Mouse (Mus musculus) small intestine, adult 2 months (tissue): Measurements from ENCODE around the gene Rngtt. TPM values are rescaled to one million over a fixed set of nuclear protein-coding genes. Genes with fewer than 3 reads are reported as not detected.

ENCODE experiments used
- H3K27ac ChIP-seq: fragments of 200-500 bp; 2 replicates; pipeline ENCODE4 v1.5.1; 2012; ENCODE audit warnings: low read depth, low read length, control low read depth, inconsistent platforms; ENCODE audit not compliant: insufficient read depth
- H3K27me3 ChIP-seq: fragments of 200-500 bp; 2 replicates; pipeline ENCODE4 v1.6.1; 2012; ENCODE audit warnings: mild to moderate bottlenecking, moderate library complexity, low read length, inconsistent platforms; ENCODE audit not compliant: control insufficient read depth, insufficient read depth
- H3K36me3 ChIP-seq: fragments of 200-500 bp; 2 replicates; pipeline ENCODE4 v1.6.1; 2012; ENCODE audit warnings: mild to moderate bottlenecking, low read length, control low read depth, inconsistent platforms; ENCODE audit not compliant: control insufficient read depth, insufficient read depth
- H3K4me1 ChIP-seq: fragments of 200-500 bp; 2 replicates; pipeline ENCODE4 v1.6.1; 2012; ENCODE audit warnings: low read length, inconsistent platforms, mixed read lengths; ENCODE audit not compliant: control insufficient read depth, insufficient read depth, insufficient read length
- H3K4me3 ChIP-seq: fragments of 200-500 bp; 2 replicates; pipeline ENCODE4 v1.5.1; 2012; ENCODE audit warnings: low read depth, mild to moderate bottlenecking, control low read depth, inconsistent platforms, low read length, moderate library complexity
- CTCF ChIP-seq: fragments of 200-500 bp; IDR thresholded peaks from 2 replicates; pipeline ENCODE4 v1.5.1; 2012; ENCODE audit warnings: low read depth, mild to moderate bottlenecking, control low read depth, inconsistent platforms, low read length, moderate library complexity, mixed read lengths; ENCODE audit not compliant: insufficient replicate concordance, insufficient read length; ENCODE audit errors: extremely low read depth
- POLR2A ChIP-seq: fragments of 200-500 bp; IDR thresholded peaks from 2 replicates; pipeline ENCODE4 v1.6.1; 2012; ENCODE audit warnings: low read depth, mild to moderate bottlenecking, control low read depth, inconsistent platforms, low read length, moderate library complexity
- WGBS: fragments of 180-500 bp; shearing (Covaris S2); methylation state at CpG from one replicate; pipeline ENCODE4 v1.1.7; 2018; 5-methylcytosine and 5-hydroxymethylcytosine counted together
- polyA plus RNA-seq: library from polyadenylated mRNA; depleted of rRNA; stranded (reverse); fragments of >200 nt; gene quantifications from 2 replicates; pipeline ENCODE4 v1.2.3, GENCODE M21; 2012

Rngtt gene
- polyA plus RNA-seq, 1 experiment, result 1.5 TPM

GRCm38 (mm10) chr4:33273437-33273836 lies 36.7 kb upstream of the Rngtt start:
- Histone ChIP-seq H3K36me3 (no peaks in the 10 kb centered on the region), H3K27ac (no peak overlapping the region), H3K4me3 (no peak overlapping the region), H3K27me3 (no peaks in the 10 kb centered on the region), H3K4me1 (no peaks in the 10 kb centered on the region)
- TF ChIP-seq CTCF, result no peak
- no peak for TF ChIP-seq POLR2A
- 23% methylated on average over 3 of the region's 3 CpGs for WGBS

DNA sequence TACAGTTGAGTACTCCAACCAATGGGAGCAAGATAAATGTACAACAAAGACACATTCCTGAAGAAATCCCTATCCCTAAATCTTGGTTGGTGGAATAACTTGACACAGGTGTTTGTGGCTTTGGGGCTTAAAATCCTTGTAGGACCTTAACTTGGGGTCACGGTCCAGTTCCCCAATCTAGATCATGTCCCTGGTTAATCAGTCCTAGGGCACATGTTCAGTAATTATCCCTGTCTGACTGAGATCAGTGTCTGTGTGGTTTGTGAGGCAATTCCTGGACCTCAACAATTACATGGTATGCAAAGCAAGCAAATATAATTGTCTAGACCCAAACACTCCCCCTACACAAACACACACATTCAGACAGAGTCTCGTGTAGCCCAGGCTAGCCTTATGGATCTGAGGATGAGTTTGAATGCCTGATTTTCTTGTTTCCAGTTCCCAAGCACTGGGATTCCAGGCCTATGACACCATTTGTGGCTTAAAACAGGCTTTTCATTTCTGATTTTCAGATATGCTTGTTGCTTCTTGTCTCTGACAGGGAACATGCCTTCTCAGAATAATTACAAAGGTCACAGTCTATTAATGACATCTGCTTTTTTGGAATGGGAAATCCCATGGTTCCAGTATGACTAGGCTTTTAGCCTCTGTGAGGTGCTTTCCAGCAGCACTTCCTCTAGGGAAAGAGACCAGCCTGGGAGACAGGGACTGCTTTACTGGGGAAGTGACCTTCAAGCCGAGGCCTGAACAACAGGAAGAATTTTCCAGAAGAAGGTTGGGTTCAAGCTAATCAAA lies 28.0 kb upstream of the Rngtt start:
- no peak for TF ChIP-seq POLR2A
- TF ChIP-seq CTCF, result no peak
- WGBS, result 64% methylated on average over 3 of the region's 3 CpGs
- peaks cover 17% of the 10 kb centered on the region; the same call in 1 of the 2 replicates for H3K4me1 ChIP-seq
- H3K27ac ChIP-seq, result peak overlapping the region; percentile 95
- H3K4me3 ChIP-seq, result no peak overlapping the region
- no peaks in the 10 kb centered on the region for H3K36me3 ChIP-seq
- H3K27me3 ChIP-seq, result no peaks in the 10 kb centered on the region

DNA sequence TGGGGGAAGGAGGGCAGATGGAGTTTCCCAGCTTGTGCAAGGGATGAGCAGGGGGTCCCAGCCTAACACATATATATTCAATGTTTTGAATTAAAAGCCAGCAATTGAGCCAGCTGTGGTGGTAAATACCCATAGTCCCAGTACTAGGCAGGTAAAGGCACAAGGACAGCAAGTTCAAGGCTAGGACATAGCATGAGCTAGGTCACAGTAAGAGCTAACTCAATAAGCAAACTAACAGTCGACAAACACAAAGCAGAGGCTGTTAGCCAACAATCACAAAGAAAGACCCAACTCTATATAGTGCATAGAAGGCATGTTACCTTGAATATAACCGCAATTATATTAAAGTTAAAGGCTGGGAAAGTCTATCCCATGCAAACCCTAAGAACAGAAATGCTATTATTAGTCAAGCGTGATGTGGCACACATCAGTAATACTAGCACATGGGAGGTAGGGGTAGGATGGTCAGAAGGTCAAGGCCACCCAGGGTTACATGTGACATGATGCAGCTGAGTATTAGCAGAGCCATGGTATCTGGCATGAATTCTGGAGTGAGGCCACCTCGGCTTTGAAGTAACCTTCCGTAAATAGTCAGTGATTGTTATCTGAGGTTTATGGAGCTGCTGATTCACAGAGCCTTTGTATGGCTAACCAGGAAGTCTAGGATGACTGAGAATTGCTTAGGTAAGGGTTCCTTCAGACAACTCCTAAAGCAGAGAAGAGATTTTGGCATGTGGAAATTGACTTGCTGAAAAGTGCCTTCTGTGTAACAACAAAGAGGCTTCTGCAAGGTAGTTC lies 25.8 kb upstream of the Rngtt start:
- TF ChIP-seq POLR2A, result no peak
- no peak for TF ChIP-seq CTCF
- 56% methylated on average over 5 of the region's 5 CpGs for WGBS

DNA sequence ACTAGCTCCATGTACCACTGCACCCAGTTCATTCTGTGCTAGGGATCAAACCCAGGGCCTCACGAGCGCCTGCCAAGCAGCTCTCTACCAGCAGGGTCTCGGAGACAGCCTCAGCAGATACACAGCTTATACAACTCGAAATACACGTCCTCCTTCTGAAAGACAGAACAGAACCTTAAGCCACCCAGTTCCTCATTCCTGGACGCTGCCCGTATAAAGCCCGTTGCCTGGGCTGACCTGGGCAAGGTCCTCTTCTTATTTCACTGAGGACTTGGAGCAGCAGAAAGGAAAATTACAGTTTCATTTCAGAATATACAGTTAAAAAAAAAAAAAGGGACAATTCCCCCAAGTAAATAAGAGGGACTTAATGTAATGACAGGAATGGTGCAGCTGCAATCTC lies 24.7 kb upstream of the Rngtt start:
- no peaks in the 10 kb centered on the region for H3K27me3 ChIP-seq
- H3K4me3 ChIP-seq, result no peak overlapping the region
- H3K36me3 ChIP-seq, result no peaks in the 10 kb centered on the region
- H3K4me1 ChIP-seq, result peaks cover 23% of the 10 kb centered on the region; the same call in 1 of the 2 replicates
- 84% methylated on average over 8 of the region's 8 CpGs for WGBS
- H3K27ac ChIP-seq, result no peak overlapping the region
- TF ChIP-seq POLR2A, result no peak
- no peak for TF ChIP-seq CTCF

More for the DNA sequence above, 25.8 kb upstream of the Rngtt start:
- no peak overlapping the region for H3K4me3 ChIP-seq
- no peaks in the 10 kb centered on the region for H3K36me3 ChIP-seq
- H3K27ac ChIP-seq, result peak overlapping the region; percentile 69
- H3K27me3 ChIP-seq, result no peaks in the 10 kb centered on the region
- peaks cover 23% of the 10 kb centered on the region; the same call in 1 of the 2 replicates for H3K4me1 ChIP-seq

DNA sequence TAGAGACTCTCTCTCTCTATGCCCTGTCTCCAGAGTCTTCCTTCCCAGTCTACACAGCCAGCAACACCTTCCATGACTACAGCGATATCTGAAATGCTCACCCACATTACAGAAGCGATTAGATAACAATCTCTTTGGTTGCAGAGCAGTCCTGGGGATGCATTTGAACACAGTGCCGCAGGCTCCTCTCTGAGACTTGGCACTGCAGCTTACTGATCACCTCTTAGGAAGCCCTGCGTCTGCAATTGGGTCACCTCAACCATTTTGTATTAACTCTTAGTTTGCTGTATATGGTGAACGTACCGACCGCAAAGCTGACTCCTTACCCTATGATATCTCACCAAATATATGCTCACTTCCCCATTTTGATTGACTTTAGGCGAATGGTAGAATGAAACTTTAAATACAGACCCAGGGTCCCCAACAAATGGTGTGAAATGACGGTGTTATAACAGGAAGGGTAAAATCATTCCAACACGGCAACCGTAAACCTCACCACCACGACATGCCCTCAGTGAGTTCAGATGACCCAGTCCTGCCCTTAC lies 20.9 kb upstream of the Rngtt start:
- Histone ChIP-seq H3K27me3 (no peaks in the 10 kb centered on the region), H3K4me1 (peaks cover 11% of the 10 kb centered on the region; the same call in 1 of the 2 replicates), H3K4me3 (no peak overlapping the region), H3K36me3 (no peaks in the 10 kb centered on the region), H3K27ac (peak overlapping the region; percentile 6; the same call in 1 of the 2 replicates)
- TF ChIP-seq POLR2A (no peak), CTCF (no peak)
- WGBS, result 83% methylated on average over 12 of the region's 12 CpGs

DNA sequence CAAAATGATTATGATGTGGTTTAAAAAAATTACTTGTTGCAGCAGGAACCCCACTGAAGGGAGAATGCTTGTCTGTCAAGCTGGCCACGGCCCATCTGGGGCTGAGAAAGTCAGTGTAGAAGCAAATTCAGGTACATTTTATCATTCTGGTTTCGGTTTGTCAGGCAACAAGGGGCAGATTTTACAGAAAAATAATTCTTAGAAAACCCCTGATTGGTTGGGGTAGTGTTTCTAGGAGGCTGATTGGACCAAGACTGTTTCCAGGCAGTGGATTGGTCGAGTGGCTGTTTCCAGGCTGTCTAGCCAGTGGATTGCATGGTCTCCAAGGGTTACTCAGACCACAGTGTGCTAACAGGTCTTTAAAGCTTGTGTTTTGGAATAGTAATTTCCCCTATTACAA lies 20.1 kb upstream of the Rngtt start, which contains the start of gene Pnrc1:
Gene Pnrc1, minus strand, starts transcription at position 162 of the 400 bp plus-strand sequence.
- Histone ChIP-seq H3K27ac (peak within 1 kb of the TSS; percentile 6; the same call in 1 of the 2 replicates), H3K4me3 (no peak within 1 kb of the TSS)

GRCm38 (mm10) chr4:33290878-33291277 lies 19.2 kb upstream of the Rngtt start:
- Histone ChIP-seq H3K27me3 (no peaks in the 10 kb centered on the region), H3K4me3 (no peak overlapping the region), H3K4me1 (peaks cover 6% of the 10 kb centered on the region; the same call in 1 of the 2 replicates), H3K36me3 (no peaks in the 10 kb centered on the region), H3K27ac (no peak overlapping the region)
- no peak for TF ChIP-seq POLR2A
- no peak for TF ChIP-seq CTCF
- WGBS, result 34% methylated on average over 4 of the region's 4 CpGs

More for the DNA sequence above, 20.1 kb upstream of the Rngtt start, which contains the start of gene Pnrc1:
- Histone ChIP-seq H3K27me3 (no peaks in the 10 kb centered on the region), H3K36me3 (no peaks in the 10 kb centered on the region), H3K4me1 (peaks cover 6% of the 10 kb centered on the region; the same call in 1 of the 2 replicates)
- TF ChIP-seq POLR2A (no peak), CTCF (no peak)
- WGBS, result 52% methylated on average over 3 of the region's 3 CpGs
